23 mouse cellular contexts compared by ENCODE assay signal in genomic region chr2:6363922-6364321, GRCm38 (mm10). TPM values are rescaled to one million over a fixed set of nuclear protein-coding genes. Genes with fewer than 3 reads are reported as not detected.
A peak's percentile ranks its signal among the peaks of the same experiment; 100 is the strongest.
DNase-seq lines count a peak whose midpoint lies in the region; ATAC-seq and TF ChIP-seq lines count a peak whose summit lies in the region.
"Had no signal": no experiment of that assay in that cellular context is flagged by ENCODE, and none has a peak within 500 bp of the region (broad histone marks: within the 10 kb centered on the region; RNA-seq: fewer than 3 reads in every experiment).

No protein-coding gene starts in this region.

- dilution Hi-C loops in CH12.LX (cut with MboI; ENCODE audit: extremely low pct_ligation_motif_present, extremely low pct_unique_long_range_greater_than_20kb, low sequenced_read_pairs), result no loop called here

- peaks cover 48% of the 10 kb centered on the region for H3K4me1 ChIP-seq in liver, embryonic 15.5 days (replicated peaks)
- H3K4me1 ChIP-seq in liver, embryonic 12.5 days, result peaks cover 74% of the 10 kb centered on the region
- H3K4me1 ChIP-seq in CH12.LX (ENCODE audit: control insufficient read depth in 1 of 2, insufficient read depth in 2 of 2), result peaks cover 13 to 51% of the 10 kb centered on the region in 2 experiments
- H3K4me1 ChIP-seq in intestine, embryonic 15.5 days (replicated peaks), result peaks cover 19% of the 10 kb centered on the region; the same call in 1 of the 2 replicates
- peaks cover 29% of the 10 kb centered on the region for H3K4me1 ChIP-seq in liver, postnatal 0 days (ENCODE audit: insufficient read depth)

- no peak for TF ChIP-seq CTCF in CH12.LX (conservative IDR thresholded peaks at IDR 0.05 in 1 of 2, IDR thresholded peaks at IDR 0.05 in 1 of 2; ENCODE audit: low read depth in 2 of 2, low read length in 2 of 2)
- TF ChIP-seq CTCF in liver, postnatal 0 days (IDR thresholded peaks at IDR 0.05; ENCODE audit: low read depth), result no peak

- 74% methylated on average over 7 of the region's 7 CpGs for WGBS in liver, embryonic 15.5 days (ENCODE audit: insufficient replicate concordance)
- 79% methylated on average over 7 of the region's 7 CpGs for WGBS in liver, embryonic 12.5 days (ENCODE audit: insufficient replicate concordance)
- WGBS in intestine, embryonic 15.5 days, result 79% methylated on average over 7 of the region's 7 CpGs
- WGBS in liver, postnatal 0 days (ENCODE audit: insufficient replicate concordance), result 73% methylated on average over 7 of the region's 7 CpGs

- in situ Hi-C loops in CH12.LX (cut with MboI; ENCODE audit: low pct_ligation_motif_present, low pct_unique_long_range_greater_than_20kb, low sequenced_read_pairs), result no loop called here

- H3K79me2 ChIP-seq in CH12.LX (replicated peaks; ENCODE audit: control insufficient read depth, extremely low read depth, insufficient read depth, poor library complexity, severe bottlenecking), result no peaks in the 10 kb centered on the region

- no peaks in the 10 kb centered on the region for H3K36me3 ChIP-seq in liver, embryonic 15.5 days (replicated peaks)
- no peaks in the 10 kb centered on the region for H3K36me3 ChIP-seq in liver, embryonic 12.5 days
- peaks cover 0 to 10% of the 10 kb centered on the region in 2 experiments for H3K36me3 ChIP-seq in CH12.LX (replicated peaks in 1 of 2; ENCODE audit: control insufficient read depth in 1 of 2, insufficient read depth in 1 of 2, low read length in 1 of 2)
- H3K36me3 ChIP-seq in intestine, embryonic 15.5 days, result no peaks in the 10 kb centered on the region
- H3K36me3 ChIP-seq in liver, postnatal 0 days (replicated peaks; ENCODE audit: insufficient read depth, low read length), result no peaks in the 10 kb centered on the region
- H3K36me3 ChIP-seq: forebrain, embryonic 10.5 days; heart, embryonic 10.5 days; heart, embryonic 13.5 days; hindbrain, embryonic 15.5 days had no signal

- H3K4me2 ChIP-seq in liver, embryonic 15.5 days, result no peak overlapping the region
- no peak overlapping the region for H3K4me2 ChIP-seq in liver, embryonic 12.5 days
- H3K4me2 ChIP-seq in CH12.LX (ENCODE audit: insufficient read depth, low read depth, poor library complexity, severe bottlenecking), result no peak overlapping the region
- no peak overlapping the region for H3K4me2 ChIP-seq in intestine, embryonic 15.5 days (replicated peaks)
- H3K4me2 ChIP-seq in liver, postnatal 0 days (ENCODE audit: low read depth, low read length), result no peak overlapping the region
- H3K4me2 ChIP-seq: forebrain, embryonic 13.5 days; hindbrain, embryonic 15.5 days had no signal

- DNase-seq in CH12.LX (ENCODE audit: extremely low read depth), result no peak
- no peak for DNase-seq in liver, postnatal 0 days
- no peak for DNase-seq in kidney, postnatal 10 days
- no peak for DNase-seq in right cerebral cortex, postnatal 36 days (ENCODE audit: low spot score in 2 of 2)
- DNase-seq: adrenal gland, adult 8-10 months; adrenal gland, postnatal 25 days; cerebellum, adult 11-12 months; cerebellum, adult 8-10 months; cerebellum, postnatal 10 days; gastrocnemius, postnatal 10 days; gastrocnemius, postnatal 36 days; heart, adult 2 months; heart, postnatal 14 days; heart, postnatal 4 days had no signal

- peak; percentile 40; the same call in 1 of the 2 replicates for ATAC-seq in liver, embryonic 15.5 days (ENCODE audit: insufficient read depth)
- no peak for ATAC-seq in liver, embryonic 12.5 days
- ATAC-seq in intestine, embryonic 15.5 days, result peak; percentile 66; the same call in 1 of the 2 replicates
- peak; percentile 77 for ATAC-seq in liver, postnatal 0 days
- ATAC-seq: forebrain, embryonic 13.5 days; forebrain, embryonic 16.5 days had no signal

- no peak overlapping the region for H3K4me3 ChIP-seq in liver, embryonic 15.5 days (replicated peaks)
- no peak overlapping the region for H3K4me3 ChIP-seq in liver, embryonic 12.5 days
- no peak overlapping the region for H3K4me3 ChIP-seq in CH12.LX (replicated peaks in 1 of 3; ENCODE audit: low read depth in 2 of 3, low read length in 2 of 3, poor library complexity in 1 of 3)
- H3K4me3 ChIP-seq in intestine, embryonic 15.5 days (replicated peaks), result no peak overlapping the region
- H3K4me3 ChIP-seq in liver, postnatal 0 days (ENCODE audit: low read depth, low read length), result no peak overlapping the region
- H3K4me3 ChIP-seq: forebrain, embryonic 10.5 days; forebrain, embryonic 13.5 days; heart, adult 2 months; heart, embryonic 10.5 days; heart, embryonic 13.5 days; hindbrain, embryonic 15.5 days had no signal

- no peak for TF ChIP-seq RAD21 in CH12.LX (IDR thresholded peaks at IDR 0.05; ENCODE audit: low read depth, low read length)

- no peak overlapping the region for H3K27ac ChIP-seq in liver, embryonic 15.5 days (replicated peaks)
- no peak overlapping the region for H3K27ac ChIP-seq in liver, embryonic 12.5 days
- H3K27ac ChIP-seq in CH12.LX (ENCODE audit: insufficient read depth, low read depth), result no peak overlapping the region
- no peak overlapping the region for H3K27ac ChIP-seq in intestine, embryonic 15.5 days
- no peak overlapping the region for H3K27ac ChIP-seq in liver, postnatal 0 days (ENCODE audit: low read depth)
- H3K27ac ChIP-seq: forebrain, embryonic 10.5 days; forebrain, embryonic 13.5 days; heart, adult 2 months; heart, embryonic 10.5 days; hindbrain, embryonic 15.5 days had no signal

- no peak for TF ChIP-seq POLR2A in CH12.LX (IDR thresholded peaks at IDR 0.05; ENCODE audit: low read depth, low read length)

- no peaks in the 10 kb centered on the region for H3K9me3 ChIP-seq in liver, embryonic 15.5 days (replicated peaks)
- no peaks in the 10 kb centered on the region for H3K9me3 ChIP-seq in liver, embryonic 12.5 days (replicated peaks)
- no peaks in the 10 kb centered on the region for H3K9me3 ChIP-seq in CH12.LX (replicated peaks; ENCODE audit: low read length)
- H3K9me3 ChIP-seq in intestine, embryonic 15.5 days, result no peaks in the 10 kb centered on the region
- H3K9me3 ChIP-seq in liver, postnatal 0 days (ENCODE audit: low read length), result no peaks in the 10 kb centered on the region
- H3K9me3 ChIP-seq: forebrain, embryonic 10.5 days; forebrain, embryonic 13.5 days; heart, embryonic 10.5 days; heart, embryonic 13.5 days; hindbrain, embryonic 15.5 days had no signal

- H3K27me3 ChIP-seq in liver, embryonic 15.5 days, result no peaks in the 10 kb centered on the region
- no peaks in the 10 kb centered on the region for H3K27me3 ChIP-seq in liver, embryonic 12.5 days (replicated peaks)
- H3K27me3 ChIP-seq in CH12.LX (replicated peaks), result no peaks in the 10 kb centered on the region
- H3K27me3 ChIP-seq in intestine, embryonic 15.5 days (replicated peaks), result no peaks in the 10 kb centered on the region
- no peaks in the 10 kb centered on the region for H3K27me3 ChIP-seq in liver, postnatal 0 days (ENCODE audit: insufficient read depth, low read length)
- H3K27me3 ChIP-seq: forebrain, embryonic 13.5 days; heart, embryonic 13.5 days; hindbrain, embryonic 15.5 days had no signal

- H3K9ac ChIP-seq in liver, embryonic 15.5 days, result no peak overlapping the region
- H3K9ac ChIP-seq in liver, embryonic 12.5 days, result no peak overlapping the region
- no peak overlapping the region for H3K9ac ChIP-seq in CH12.LX (ENCODE audit: insufficient read depth, low read depth)
- no peak overlapping the region for H3K9ac ChIP-seq in intestine, embryonic 15.5 days
- H3K9ac ChIP-seq in liver, postnatal 0 days (replicated peaks), result no peak overlapping the region
- H3K9ac ChIP-seq: forebrain, embryonic 13.5 days; hindbrain, embryonic 15.5 days had no signal

- TF ChIP-seq EP300 in CH12.LX (IDR thresholded peaks at IDR 0.05; ENCODE audit: low read length), result no peak
- TF ChIP-seq EP300 in liver, postnatal 0 days (IDR thresholded peaks at IDR 0.05; ENCODE audit: low read depth), result no peak

TF ChIP-seq in CH12.LX, 34 proteins besides CTCF, POLR2A, EP300 and RAD21:
- TF ChIP-seq CHD1 (IDR thresholded peaks at IDR 0.05; ENCODE audit: low read depth, low read length), result no peak
- TF ChIP-seq BHLHE40 (IDR thresholded peaks at IDR 0.05; ENCODE audit: low read depth, low read length), result peak; percentile 47; the same call in 1 of the 2 replicates
TF ChIP-seq in CH12.LX: peak in this region for 1.

RNA-seq across cellular contexts. Expression of gene Usp6nl, which starts 41.5 kb away (rescaled TPM):
- polyA plus RNA-seq in liver, embryonic 15.5 days (2015; fragmentation: Nextera tagmentation; extraction: Ambion mirVana), result 2.5 and 3.1 TPM in 2 replicates
- 7.7 and 7.9 TPM in 2 replicates for polyA plus RNA-seq in liver, embryonic 12.5 days (2016; fragmentation: Nextera tagmentation; extraction: Ambion mirVana)
- total RNA-seq in CH12.LX (2012; rRNA removed) (4.2 and 4.6 TPM in 2 replicates), CH12.LX (2014; rRNA removed) (4.1 and 4.3 TPM in 2 replicates)
- polyA plus RNA-seq in CH12.LX (2012; ENCODE audit: insufficient read length, low read depth), result 12.1 and 14.2 TPM in 2 replicates
- polyA plus RNA-seq in intestine, embryonic 15.5 days (2015; fragmentation: Nextera tagmentation; extraction: Ambion mirVana), result 9.4 and 11.8 TPM in 2 replicates
- polyA plus RNA-seq in liver, postnatal 0 days (2015; fragmentation: Nextera tagmentation; extraction: Ambion mirVana), result 4.6 and 5.1 TPM in 2 replicates
